Mouse (Mus musculus) forebrain, embryonic 16.5 days (tissue): ENCODE measurements around the gene Fsd2. TPM values are rescaled to one million over a fixed set of nuclear protein-coding genes. Genes with fewer than 3 reads are reported as not detected.

ENCODE experiments used
- ATAC-seq: fragments of 200-750 bp; cut with Nextera tagmentation; 2 replicates; pipeline ENCODE4 v1.8.0; 2017; ENCODE audit warnings: mild to moderate bottlenecking, moderate library complexity
- H3K27ac ChIP-seq: fragments of 300-500 bp; sonication (generic); 2 replicates; pipeline ENCODE4 v1.5.1; 2014; ENCODE audit warnings: low read length, control low read depth
- H3K27me3 ChIP-seq: fragments of 300-500 bp; sonication (generic); replicated peaks from 2 replicates; pipeline ENCODE4 v1.6.1; 2014; ENCODE audit warnings: low read length; ENCODE audit not compliant: control insufficient read depth, insufficient read depth
- H3K36me3 ChIP-seq: fragments of 300-500 bp; sonication (generic); 2 replicates; pipeline ENCODE4 v1.6.1; 2014; ENCODE audit not compliant: control insufficient read depth, insufficient read depth
- H3K4me1 ChIP-seq: fragments of 300-500 bp; sonication (generic); replicated peaks from 2 replicates; pipeline ENCODE4 v1.6.1; 2014; ENCODE audit warnings: low read length; ENCODE audit not compliant: control insufficient read depth, insufficient read depth
- H3K4me2 ChIP-seq: fragments of 300-500 bp; sonication (generic); 2 replicates; pipeline ENCODE4 v1.6.1; 2014; ENCODE audit warnings: mild to moderate bottlenecking, low read length, control low read depth
- H3K4me3 ChIP-seq: fragments of 300-500 bp; sonication (generic); replicated peaks from 2 replicates; pipeline ENCODE4 v1.5.1; 2014; ENCODE audit warnings: mild to moderate bottlenecking, low read length, control low read depth
- H3K9ac ChIP-seq: fragments of 300-500 bp; sonication (generic); replicated peaks from 2 replicates; pipeline ENCODE4 v1.6.1; 2014; ENCODE audit warnings: low read depth, low read length, control low read depth
- H3K9me3 ChIP-seq: fragments of 300-500 bp; sonication (generic); 2 replicates; pipeline ENCODE4 v1.6.1; 2016; ENCODE audit warnings: low read length; ENCODE audit not compliant: control insufficient read depth
- WGBS: fragments of 180-500 bp; shearing (Covaris S2); extraction: QIAGEN DNeasy Blood & Tissue Kit; methylation state at CpG from one replicate; pipeline ENCODE4 v1.1.7; 2014; 5-methylcytosine and 5-hydroxymethylcytosine counted together
- polyA plus RNA-seq: library from polyadenylated mRNA; unstranded; fragments of >200 nt; fragmentation: Nextera tagmentation; extraction: Ambion mirVana; gene quantifications from 2 replicates; pipeline ENCODE4 v1.2.1, GENCODE M21; 2015

The Fsd2 gene
- polyA plus RNA-seq, 1 experiment from 2014 or later: 0.46 TPM

DNA sequence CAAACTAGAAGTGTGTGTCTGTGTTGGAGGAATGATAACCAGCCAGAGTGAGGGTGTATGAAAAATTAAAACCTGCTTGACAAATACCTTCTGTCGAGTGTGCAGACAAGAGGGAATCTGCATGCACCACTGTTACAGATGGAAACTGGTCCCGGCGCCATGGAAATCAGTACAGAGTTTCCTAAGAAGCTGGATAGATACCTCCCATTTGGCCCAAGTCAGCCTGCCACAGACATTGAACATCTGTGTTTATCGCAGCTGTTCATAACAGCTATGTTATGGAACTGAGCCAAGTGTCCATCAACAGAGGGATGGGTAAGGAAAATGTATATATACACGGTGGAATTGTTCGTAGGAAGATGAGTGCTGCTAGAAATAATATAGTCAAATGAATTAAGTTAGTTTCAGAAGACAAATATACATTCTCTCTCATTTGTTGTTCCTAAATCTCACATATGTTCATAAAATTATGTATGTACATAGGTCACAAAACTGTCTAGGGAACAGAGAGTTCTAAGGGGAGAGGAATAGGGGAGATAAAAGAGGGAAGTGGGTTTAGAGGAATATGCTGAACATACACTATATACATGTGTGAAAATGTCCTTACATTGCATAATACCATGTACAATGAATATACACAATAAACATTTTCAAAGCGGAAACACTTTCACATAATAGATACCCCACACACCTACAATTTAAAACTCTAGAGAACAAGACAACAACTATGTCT is 9.3 kb downstream of the Fsd2 start:
- no peak for ATAC-seq
- no peak overlapping the region for H3K9ac ChIP-seq
- H3K4me1 ChIP-seq: peaks cover 6% of the 10 kb centered on the region
- H3K36me3 ChIP-seq: no peaks in the 10 kb centered on the region
- H3K27me3 ChIP-seq: no peaks in the 10 kb centered on the region
- H3K9me3 ChIP-seq: no peaks in the 10 kb centered on the region
- H3K27ac ChIP-seq: no peak overlapping the region
- H3K4me3 ChIP-seq: no peak overlapping the region
- no peak overlapping the region for H3K4me2 ChIP-seq
- 59% methylated on average over 7 of the region's 7 CpGs for WGBS

DNA sequence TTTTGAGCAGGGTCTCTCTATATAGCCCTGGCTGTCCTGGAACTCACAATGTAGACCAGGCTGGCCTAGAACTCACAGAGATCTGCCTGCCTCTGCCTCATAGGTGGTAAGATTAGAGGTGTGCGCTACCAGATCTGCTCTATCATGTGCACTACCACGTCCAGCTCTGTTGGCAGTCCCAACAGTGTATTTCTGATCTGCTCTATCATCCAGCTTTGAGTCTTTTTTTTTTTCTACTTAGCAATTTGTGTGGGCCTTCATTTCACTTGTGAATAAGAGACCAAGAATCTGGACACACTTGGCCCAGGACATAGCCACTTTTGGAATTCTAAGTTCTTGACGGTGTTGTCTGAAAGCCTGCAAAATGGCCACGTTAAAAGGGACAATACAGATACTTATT is 9.9 kb downstream of the Fsd2 start:
- H3K4me1 ChIP-seq: peaks cover 6% of the 10 kb centered on the region
- H3K27me3 ChIP-seq: no peaks in the 10 kb centered on the region
- ATAC-seq: no peak
- WGBS: 82% methylated on average over 4 of the region's 4 CpGs
- H3K36me3 ChIP-seq: no peaks in the 10 kb centered on the region
- no peak overlapping the region for H3K4me2 ChIP-seq
- no peaks in the 10 kb centered on the region for H3K9me3 ChIP-seq
- no peak overlapping the region for H3K27ac ChIP-seq
- H3K9ac ChIP-seq: no peak overlapping the region
- H3K4me3 ChIP-seq: no peak overlapping the region

DNA sequence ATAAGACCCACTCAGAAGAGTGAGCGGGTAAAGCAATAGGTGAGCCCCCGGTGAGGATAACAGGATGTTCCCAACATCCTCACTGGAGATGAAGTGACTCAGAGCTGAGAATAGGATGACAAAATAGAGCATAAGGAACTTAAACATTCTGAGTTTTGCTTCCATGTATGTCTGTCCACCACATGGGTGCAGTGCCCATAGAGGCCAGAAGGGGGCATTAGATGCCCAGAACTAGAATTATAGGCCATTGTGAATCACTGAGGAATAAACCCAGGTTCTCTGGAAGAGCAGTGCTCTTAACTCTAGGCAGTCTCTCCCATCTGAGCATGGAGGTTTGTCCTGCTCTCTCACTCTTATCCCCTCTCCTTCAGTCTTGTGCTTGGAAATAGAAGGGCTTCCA is 12.4 kb downstream of the Fsd2 start:
- Histone ChIP-seq H3K4me1 (no peaks in the 10 kb centered on the region), H3K27ac (no peak overlapping the region), H3K9me3 (no peaks in the 10 kb centered on the region), H3K4me3 (no peak overlapping the region), H3K27me3 (no peaks in the 10 kb centered on the region), H3K9ac (no peak overlapping the region), H3K36me3 (no peaks in the 10 kb centered on the region), H3K4me2 (no peak overlapping the region)
- no peak for ATAC-seq
- 86% methylated on average over 2 of the region's 2 CpGs for WGBS

DNA sequence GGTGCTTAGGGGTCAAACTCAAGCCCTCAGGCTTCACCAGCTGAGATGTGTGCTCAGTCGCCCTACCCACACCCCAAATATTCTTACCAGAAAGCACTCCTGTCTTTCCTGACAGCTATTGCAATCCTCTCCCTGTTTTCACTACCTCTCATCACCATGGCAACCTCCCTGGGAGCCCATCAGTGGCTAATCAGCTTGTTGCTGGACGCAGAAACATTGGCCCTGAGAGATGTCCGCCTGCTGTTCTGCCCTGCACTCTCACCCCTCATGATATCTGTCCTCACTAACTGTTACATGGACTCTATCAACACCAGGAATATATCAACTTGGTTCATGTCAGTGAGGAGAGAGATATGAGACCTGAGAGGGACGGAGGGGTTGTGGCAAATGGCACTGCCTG is 13.2 kb downstream of the Fsd2 start:
- 49% methylated on average over 4 of the region's 4 CpGs for WGBS
- no peak for ATAC-seq
- no peaks in the 10 kb centered on the region for H3K9me3 ChIP-seq
- no peaks in the 10 kb centered on the region for H3K27me3 ChIP-seq
- H3K27ac ChIP-seq: no peak overlapping the region
- H3K36me3 ChIP-seq: no peaks in the 10 kb centered on the region
- no peak overlapping the region for H3K4me3 ChIP-seq
- H3K4me2 ChIP-seq: no peak overlapping the region
- H3K4me1 ChIP-seq: no peaks in the 10 kb centered on the region
- no peak overlapping the region for H3K9ac ChIP-seq

DNA sequence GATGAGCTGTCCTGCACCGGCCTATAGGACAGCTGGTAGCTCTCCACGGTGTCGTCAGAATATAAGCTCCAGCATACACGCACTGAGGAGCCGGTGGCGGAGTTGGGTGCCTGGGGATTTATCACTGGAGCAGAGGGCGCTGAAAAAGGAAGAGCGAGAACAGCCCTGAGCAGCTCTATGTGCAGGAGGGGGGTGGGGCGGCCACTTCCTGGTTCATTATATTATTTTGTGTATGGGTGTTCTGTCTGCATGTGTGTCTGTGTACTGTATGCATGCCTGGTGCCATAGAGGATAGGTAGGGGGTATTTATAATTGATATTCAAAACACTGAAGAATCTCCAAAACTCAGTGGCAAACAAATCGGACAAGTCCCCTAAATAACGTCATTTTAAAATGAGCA is 17.9 kb downstream of the Fsd2 start:
- WGBS: 86% methylated on average over 11 of the region's 11 CpGs
- no peaks in the 10 kb centered on the region for H3K36me3 ChIP-seq

DNA sequence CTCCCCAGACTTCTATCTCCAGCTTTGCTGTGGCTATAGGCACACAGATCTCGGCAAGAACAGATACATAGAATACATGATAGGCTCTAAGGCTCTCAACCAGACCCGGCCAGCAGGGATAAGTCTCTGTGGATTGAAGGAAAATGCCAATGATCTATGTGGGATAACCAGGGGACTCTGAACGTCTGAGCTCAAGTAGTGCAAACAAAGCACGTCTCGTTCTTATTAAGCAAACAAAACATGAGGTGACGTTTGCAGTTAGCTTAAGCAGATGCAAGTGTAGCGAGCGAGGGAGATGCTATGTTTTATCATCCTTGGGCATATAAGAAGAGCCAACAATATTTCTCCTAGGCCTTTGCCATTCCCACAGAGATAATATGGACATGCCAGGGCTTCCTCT is 23.8 kb downstream of the Fsd2 start:
- H3K27ac ChIP-seq: no peak overlapping the region
- no peaks in the 10 kb centered on the region for H3K9me3 ChIP-seq
- no peak overlapping the region for H3K4me3 ChIP-seq
- WGBS: 81% methylated on average over 8 of the region's 8 CpGs
- no peaks in the 10 kb centered on the region for H3K36me3 ChIP-seq
- H3K9ac ChIP-seq: no peak overlapping the region
- no peaks in the 10 kb centered on the region for H3K27me3 ChIP-seq
- H3K4me1 ChIP-seq: peaks cover 7% of the 10 kb centered on the region
- ATAC-seq: no peak
- H3K4me2 ChIP-seq: no peak overlapping the region

More for the DNA sequence above, 17.9 kb downstream of the Fsd2 start:
- Histone ChIP-seq H3K4me1 (no peaks in the 10 kb centered on the region), H3K4me3 (no peak overlapping the region), H3K27ac (no peak overlapping the region), H3K4me2 (no peak overlapping the region), H3K27me3 (no peaks in the 10 kb centered on the region), H3K9ac (no peak overlapping the region), H3K9me3 (no peaks in the 10 kb centered on the region)
- ATAC-seq: no peak

DNA sequence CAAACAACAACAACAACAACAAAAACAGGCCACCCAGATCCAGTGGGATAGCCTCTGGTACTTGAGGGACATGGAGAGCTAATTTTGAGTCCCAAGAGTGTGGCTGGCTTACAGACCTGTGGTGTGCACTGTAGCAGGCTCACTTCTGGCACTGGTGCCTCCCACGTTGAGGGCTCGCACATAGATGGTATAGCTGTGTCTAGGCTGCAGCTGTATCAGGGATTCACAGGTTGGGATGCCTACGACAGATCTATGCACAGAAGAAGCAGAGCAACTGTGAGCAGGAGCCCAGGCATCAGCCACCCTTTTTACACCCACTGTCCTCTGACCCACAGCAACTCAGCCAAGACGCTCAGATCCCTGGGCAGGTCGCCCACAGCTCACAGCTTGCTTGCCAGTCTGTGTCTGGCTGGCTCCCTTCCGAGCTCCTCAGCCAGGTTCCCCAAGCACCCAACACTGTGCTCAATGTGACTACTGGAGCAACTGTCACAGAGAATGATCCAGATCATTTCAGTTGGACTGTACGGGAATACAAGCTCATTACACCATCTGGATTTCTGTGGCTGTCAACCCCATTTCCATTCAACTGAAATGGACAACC is 24.7 kb downstream of the Fsd2 start:
- no peak overlapping the region for H3K4me2 ChIP-seq
- peaks cover 7% of the 10 kb centered on the region for H3K4me1 ChIP-seq
- H3K9me3 ChIP-seq: no peaks in the 10 kb centered on the region
- peak; percentile 72 for ATAC-seq
- 73% methylated on average over 7 of the region's 7 CpGs for WGBS
- 0 out of 2 replicates have a peak overlapping the region, but pooled peaks have one; percentile 26 for H3K27ac ChIP-seq
- no peaks in the 10 kb centered on the region for H3K36me3 ChIP-seq
- no peak overlapping the region for H3K4me3 ChIP-seq
- H3K27me3 ChIP-seq: no peaks in the 10 kb centered on the region
- H3K9ac ChIP-seq: no peak overlapping the region

DNA sequence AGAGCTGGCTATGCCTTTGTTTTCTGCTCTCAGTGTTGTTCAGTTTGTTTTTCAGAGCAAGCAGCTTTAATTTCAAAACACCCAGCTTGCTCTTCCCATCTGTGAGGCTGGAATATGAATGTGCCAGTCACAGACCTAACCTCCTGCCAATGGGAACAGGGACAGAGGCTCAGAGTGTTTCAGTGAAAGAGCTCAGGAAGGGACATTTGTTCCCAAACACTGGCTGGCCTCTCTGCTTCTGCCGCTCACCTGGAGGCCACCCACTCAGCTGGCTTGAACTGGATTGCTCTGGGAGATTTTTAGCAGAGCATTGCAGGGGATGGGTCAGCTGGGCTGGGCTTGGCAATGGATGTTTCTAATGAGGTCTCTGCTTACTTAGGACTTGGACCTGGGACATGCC is 25.7 kb downstream of the Fsd2 start:
- ATAC-seq: peak; percentile 48; the same call in 1 of the 2 replicates
- H3K36me3 ChIP-seq: no peaks in the 10 kb centered on the region
- H3K9me3 ChIP-seq: no peaks in the 10 kb centered on the region
- H3K27me3 ChIP-seq: no peaks in the 10 kb centered on the region
- H3K27ac ChIP-seq: no peak overlapping the region
- H3K4me1 ChIP-seq: peaks cover 7% of the 10 kb centered on the region
- WGBS: 41% methylated on average over 1 of the region's 1 CpGs
- no peak overlapping the region for H3K4me3 ChIP-seq
- no peak overlapping the region for H3K4me2 ChIP-seq
- no peak overlapping the region for H3K9ac ChIP-seq

DNA sequence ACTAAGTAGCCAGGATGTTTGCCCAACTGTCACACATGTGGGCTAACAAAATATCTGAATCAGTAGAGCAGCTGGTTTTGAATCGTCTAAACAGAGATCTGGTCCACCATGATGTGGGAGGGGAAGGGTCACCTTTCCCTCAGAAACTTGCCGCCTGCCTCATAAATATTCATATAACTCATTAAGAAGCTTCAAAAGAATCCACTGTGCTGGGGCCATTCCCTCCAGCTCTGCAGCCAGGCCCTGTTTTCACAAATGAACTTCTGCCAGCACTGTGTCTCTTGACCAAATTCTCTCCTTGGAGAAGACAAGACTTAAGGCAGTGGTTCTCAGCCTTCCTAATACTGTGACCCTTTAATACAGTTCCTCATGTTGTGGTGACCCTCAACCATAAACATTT is 27.2 kb downstream of the Fsd2 start:
- H3K4me3 ChIP-seq: no peak overlapping the region
- H3K27ac ChIP-seq: no peak overlapping the region
- WGBS: 4% methylated on average over 2 of the region's 2 CpGs
- no peaks in the 10 kb centered on the region for H3K27me3 ChIP-seq
- H3K4me1 ChIP-seq: peaks cover 7% of the 10 kb centered on the region
- H3K4me2 ChIP-seq: no peak overlapping the region
- H3K36me3 ChIP-seq: peaks cover 7% of the 10 kb centered on the region; the same call in 1 of the 2 replicates
- H3K9me3 ChIP-seq: no peaks in the 10 kb centered on the region
- no peak overlapping the region for H3K9ac ChIP-seq
- ATAC-seq: no peak; the same call in 1 of the 2 replicates
